12 mouse cellular contexts compared by ENCODE assay signal in the genomic region with DNA sequence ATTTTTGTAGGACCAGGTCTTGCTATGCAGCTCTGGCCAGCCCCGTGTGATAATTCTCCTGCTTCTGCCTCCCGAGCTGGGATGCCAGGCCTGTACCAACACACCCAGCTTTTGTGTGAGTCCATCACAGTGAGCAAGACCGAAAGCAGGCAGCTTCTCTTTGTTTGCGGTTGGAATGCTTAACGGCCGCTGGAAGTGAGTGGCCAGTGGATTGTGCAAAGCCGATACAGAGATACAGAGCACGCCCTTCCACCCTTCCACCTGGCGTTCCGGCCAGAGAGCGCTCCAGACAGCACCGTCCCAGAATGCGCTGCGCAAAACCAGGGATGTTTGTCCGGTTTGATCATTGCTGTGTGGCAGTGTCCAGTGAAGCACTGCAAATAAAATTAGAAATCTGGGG. TPM values are rescaled to one million over a fixed set of nuclear protein-coding genes. Genes with fewer than 3 reads are reported as not detected.
DNase-seq lines count a peak whose midpoint lies in the region; ATAC-seq and TF ChIP-seq lines count a peak whose summit lies in the region.
"Had no signal": no experiment of that assay in that cellular context is flagged by ENCODE, and none has a peak within 500 bp of the region (broad histone marks: within the 10 kb centered on the region; RNA-seq: fewer than 3 reads in every experiment).

No protein-coding gene starts in this region.

- TF ChIP-seq CTCF in left cerebral cortex, adult 2 months (IDR thresholded peaks at IDR 0.05) = no peak

- 46% methylated on average over 15 of the region's 15 CpGs for WGBS in kidney, embryonic 14.5 days
- WGBS in intestine, embryonic 16.5 days = 56% methylated on average over 15 of the region's 15 CpGs
- WGBS in hindbrain, embryonic 14.5 days = 51% methylated on average over 15 of the region's 15 CpGs

- DNase-seq in kidney, adult 11 months = no peak
- peak; percentile 90 for DNase-seq in Muller cell, postnatal 12 days (ENCODE audit: inconsistent ontology term)
- peak; percentile 69 for DNase-seq in lung, postnatal 10 days
- DNase-seq in layer of hippocampus, postnatal 10 days (ENCODE audit: low spot score in 2 of 2) = no peak
- no peak for DNase-seq in hindbrain, embryonic 14.5 days (ENCODE audit: low spot score)
- no peak for DNase-seq in left cerebral cortex, adult 2 months (ENCODE audit: extremely low spot score in 1 of 2, low spot score in 2 of 2)
- DNase-seq: thymus, adult 18-20 months had no signal

- no peak overlapping the region for H3K4me3 ChIP-seq in kidney, embryonic 14.5 days (ENCODE audit: low read length)
- no peak overlapping the region for H3K4me3 ChIP-seq in intestine, embryonic 16.5 days (ENCODE audit: low read length)
- no peak overlapping the region for H3K4me3 ChIP-seq in hindbrain, embryonic 14.5 days (replicated peaks; ENCODE audit: low read length)
- H3K4me3 ChIP-seq in left cerebral cortex, adult 2 months = no peak overlapping the region
- H3K4me3 ChIP-seq: forebrain, embryonic 15.5 days had no signal

- H3K9me3 ChIP-seq in kidney, embryonic 14.5 days (ENCODE audit: control insufficient read depth, low read length) = no peaks in the 10 kb centered on the region
- H3K9me3 ChIP-seq in intestine, embryonic 16.5 days (ENCODE audit: control insufficient read depth, low read length) = no peaks in the 10 kb centered on the region
- no peaks in the 10 kb centered on the region for H3K9me3 ChIP-seq in hindbrain, embryonic 14.5 days (ENCODE audit: control insufficient read depth, low read length)
- H3K9me3 ChIP-seq: forebrain, embryonic 15.5 days; G1E had no signal

- H3K36me3 ChIP-seq in kidney, embryonic 14.5 days (ENCODE audit: control insufficient read depth, insufficient read depth, low read length) = no peaks in the 10 kb centered on the region
- no peaks in the 10 kb centered on the region for H3K36me3 ChIP-seq in intestine, embryonic 16.5 days (ENCODE audit: control insufficient read depth, insufficient read depth, low read length)
- no peaks in the 10 kb centered on the region for H3K36me3 ChIP-seq in hindbrain, embryonic 14.5 days (replicated peaks; ENCODE audit: control insufficient read depth, insufficient read depth)
- H3K36me3 ChIP-seq: forebrain, embryonic 15.5 days; G1E had no signal

- peak overlapping the region; percentile 82; the same call in 1 of the 2 replicates for H3K27ac ChIP-seq in kidney, embryonic 14.5 days (ENCODE audit: low read depth, low read length)
- H3K27ac ChIP-seq in intestine, embryonic 16.5 days (ENCODE audit: low read length) = peak overlapping the region; percentile 16; the same call in 1 of the 2 replicates
- no peak overlapping the region for H3K27ac ChIP-seq in hindbrain, embryonic 14.5 days
- no peak overlapping the region for H3K27ac ChIP-seq in left cerebral cortex, adult 2 months
- H3K27ac ChIP-seq: forebrain, embryonic 15.5 days had no signal

- no peak overlapping the region for H3K4me2 ChIP-seq in kidney, embryonic 14.5 days (replicated peaks; ENCODE audit: low read depth, low read length)
- H3K4me2 ChIP-seq in intestine, embryonic 16.5 days (ENCODE audit: low read depth, low read length) = no peak overlapping the region
- H3K4me2 ChIP-seq in hindbrain, embryonic 14.5 days (replicated peaks) = no peak overlapping the region
- H3K4me2 ChIP-seq: forebrain, embryonic 15.5 days had no signal

- intact Hi-C loops in left cerebral cortex, adult 2 months (cut with DNase I) = no loop called here

- H3K9ac ChIP-seq in kidney, embryonic 14.5 days (ENCODE audit: low read depth, low read length) = no peak overlapping the region
- no peak overlapping the region for H3K9ac ChIP-seq in intestine, embryonic 16.5 days (ENCODE audit: low read depth, low read length)
- no peak overlapping the region for H3K9ac ChIP-seq in hindbrain, embryonic 14.5 days
- H3K9ac ChIP-seq: forebrain, embryonic 15.5 days had no signal

- ATAC-seq in kidney, embryonic 14.5 days (ENCODE audit: low FRiP score, low TSS enrichment) = no peak
- ATAC-seq in intestine, embryonic 16.5 days = no peak
- no peak for ATAC-seq in hindbrain, embryonic 14.5 days (ENCODE audit: low FRiP score)
- ATAC-seq: forebrain, embryonic 15.5 days had no signal

- H3K27me3 ChIP-seq in kidney, embryonic 14.5 days (ENCODE audit: control insufficient read depth, insufficient read depth, low read length) = no peaks in the 10 kb centered on the region
- H3K27me3 ChIP-seq in intestine, embryonic 16.5 days (replicated peaks; ENCODE audit: control insufficient read depth, insufficient read depth, low read length) = no peaks in the 10 kb centered on the region
- no peaks in the 10 kb centered on the region for H3K27me3 ChIP-seq in hindbrain, embryonic 14.5 days (ENCODE audit: control insufficient read depth, insufficient read depth, low read length)
- H3K27me3 ChIP-seq: forebrain, embryonic 15.5 days had no signal

- H3K4me1 ChIP-seq in kidney, embryonic 14.5 days (ENCODE audit: control insufficient read depth, insufficient read depth, low read length) = peaks cover 56% of the 10 kb centered on the region
- peaks cover 55% of the 10 kb centered on the region for H3K4me1 ChIP-seq in intestine, embryonic 16.5 days (ENCODE audit: control insufficient read depth, insufficient read depth, low read length)
- H3K4me1 ChIP-seq in hindbrain, embryonic 14.5 days (replicated peaks; ENCODE audit: control insufficient read depth, insufficient read depth, low read length) = peaks cover 7% of the 10 kb centered on the region; the same call in 1 of the 2 replicates

RNA-seq across cellular contexts. Expression of gene Epha2, which starts 21.7 kb away (rescaled TPM):
- 3.7 and 3.9 TPM in 2 replicates for polyA plus RNA-seq in kidney, embryonic 14.5 days (2014; fragmentation: Nextera tagmentation; extraction: Ambion mirVana)
- polyA plus RNA-seq in intestine, embryonic 16.5 days (2015; fragmentation: Nextera tagmentation; extraction: Ambion mirVana) = 7.6 and 8.5 TPM in 2 replicates
- 1 to 10 TPM; 2.5 to 2.7 TPM for total RNA-seq in layer of hippocampus, postnatal 10 days (2021)
- 0.64 and 0.95 TPM in 2 replicates for polyA plus RNA-seq in hindbrain, embryonic 14.5 days (2014; fragmentation: Nextera tagmentation; extraction: Ambion mirVana)
- 1 to 10 TPM; 1.3 to 1.9 TPM for total RNA-seq in left cerebral cortex, adult 2 months (2021)
- total RNA-seq: G1E had no signal
- polyA plus RNA-seq: G1E had no signal

RNA-seq across cellular contexts. Expression of gene Arhgef19, which starts 40.0 kb away (rescaled TPM):
- 6.8 and 7.4 TPM in 2 replicates for polyA plus RNA-seq in kidney, embryonic 14.5 days (2014; fragmentation: Nextera tagmentation; extraction: Ambion mirVana)
- polyA plus RNA-seq in intestine, embryonic 16.5 days (2015; fragmentation: Nextera tagmentation; extraction: Ambion mirVana) = 15.0 and 15.1 TPM in 2 replicates
- total RNA-seq in layer of hippocampus, postnatal 10 days (2021) = 1 to 10 TPM; 5.8 to 6.7 TPM
- polyA plus RNA-seq in hindbrain, embryonic 14.5 days (2014; fragmentation: Nextera tagmentation; extraction: Ambion mirVana) = 0.78 and 1.1 TPM in 2 replicates
- total RNA-seq in left cerebral cortex, adult 2 months (2021) = 10 to 100 TPM; 17.1 to 18.2 TPM
- total RNA-seq: common myeloid progenitor, adult 5-6 weeks; G1E had no signal
- polyA plus RNA-seq: G1E had no signal

Comparison
In these comparisons a context has a peak if more than half of its experiments do, and no peak if none do; other contexts are left out.
1. H3K27ac ChIP-seq: peak in kidney, embryonic 14.5 days (single experiment) and intestine, embryonic 16.5 days (single experiment); none in hindbrain, embryonic 14.5 days (single experiment) and left cerebral cortex, adult 2 months (single experiment).
2. DNase-seq: peak in Muller cell, postnatal 12 days (single experiment) and lung, postnatal 10 days (single experiment); none in kidney, adult 11 months (single experiment), layer of hippocampus, postnatal 10 days (0 of 2), hindbrain, embryonic 14.5 days (single experiment) and left cerebral cortex, adult 2 months (0 of 2).